Mouse (Mus musculus) MEL (cell line): ENCODE results near the gene Rdh11.

Experiments used
- CTCF ChIP-seq, 3 experiments: IDR thresholded peaks in 2 of 3; conservative IDR thresholded peaks in 1 of 3; 2 replicates each; pipeline ENCODE4 v1.5.1; 2011 to 2012; ENCODE audit warnings: low read length in 3 of 3, low read depth in 2 of 3, mild to moderate bottlenecking in 2 of 3, improper control_type of control experiment in 1 of 3, inconsistent platforms in 1 of 3, mixed read lengths in 1 of 3, moderate library complexity in 1 of 3; ENCODE audit not compliant: control insufficient read depth in 1 of 3, insufficient read depth in 1 of 3, poor library complexity in 1 of 3, severe bottlenecking in 1 of 3
- KAT2A ChIP-seq: conservative IDR thresholded peaks from 2 replicates; pipeline ENCODE4 v1.6.1; 2012; ENCODE audit warnings: low read depth, low read length, improper control_type of control experiment, inconsistent platforms
- MAFK ChIP-seq: IDR thresholded peaks from 2 replicates; pipeline ENCODE4 v1.6.1; 2011; ENCODE audit warnings: low read depth, mild to moderate bottlenecking, low read length, improper control_type of control experiment, borderline replicate concordance
- MEF2A ChIP-seq: IDR thresholded peaks from 2 replicates; pipeline ENCODE4 v1.6.1; 2014; ENCODE audit warnings: low read depth, mild to moderate bottlenecking, inconsistent platforms, low read length, improper control_type of control experiment; ENCODE audit not compliant: poor library complexity, insufficient replicate concordance, severe bottlenecking; ENCODE audit errors: extremely low read depth
- POLR2A ChIP-seq, 2 experiments: IDR thresholded peaks; 2 replicates each; pipeline ENCODE4 v1.6.1; 2011 to 2012; ENCODE audit warnings: low read length in 2 of 2, mild to moderate bottlenecking in 2 of 2, control low read depth in 1 of 2, improper control_type of control experiment in 1 of 2, low read depth in 1 of 2, moderate library complexity in 1 of 2; ENCODE audit not compliant: control insufficient read depth in 1 of 2, insufficient read depth in 1 of 2, poor library complexity in 1 of 2
- POLR2AphosphoS5 ChIP-seq: IDR thresholded peaks from 2 replicates; pipeline ENCODE4 v1.6.1; 2012; ENCODE audit warnings: low read depth, borderline replicate concordance, mild to moderate bottlenecking, inconsistent platforms, low read length, moderate library complexity, mixed read lengths
- RAD21 ChIP-seq: IDR thresholded peaks from 2 replicates; pipeline ENCODE4 v1.6.1; 2011; ENCODE audit warnings: mild to moderate bottlenecking, low read depth, low read length, improper control_type of control experiment
- RCOR1 ChIP-seq: IDR thresholded peaks from 2 replicates; pipeline ENCODE4 v1.6.1; 2012; ENCODE audit warnings: low read depth, mild to moderate bottlenecking, inconsistent platforms, low read length, improper control_type of control experiment
- TAL1 ChIP-seq: IDR thresholded peaks from 2 replicates; pipeline ENCODE4 v1.6.1; 2012; ENCODE audit warnings: mild to moderate bottlenecking, inconsistent platforms, low read length, moderate library complexity, mixed read lengths
- USF1 ChIP-seq: IDR thresholded peaks from 2 replicates; pipeline ENCODE4 v1.6.1; 2014; ENCODE audit warnings: low read depth, mild to moderate bottlenecking, inconsistent platforms, low read length, improper control_type of control experiment, moderate library complexity
- ZC3H11A ChIP-seq: IDR thresholded peaks from 2 replicates; pipeline ENCODE4 v1.6.1; 2012; ENCODE audit warnings: low read depth, mild to moderate bottlenecking, inconsistent platforms, low read length, improper control_type of control experiment
- ZNF384 ChIP-seq: IDR thresholded peaks from 2 replicates; pipeline ENCODE4 v1.6.1; 2012; ENCODE audit warnings: low read depth, mild to moderate bottlenecking, inconsistent platforms, low read length, improper control_type of control experiment

- no peak for TF ChIP-seq POLR2AphosphoS5
- TF ChIP-seq POLR2A (IDR thresholded peaks at IDR 0.05; ENCODE audit: control insufficient read depth in 1 of 2, insufficient read depth in 1 of 2, low read depth in 1 of 2, low read length in 2 of 2, poor library complexity in 1 of 2) = no peak
- TF ChIP-seq MAFK = no peak
- TF ChIP-seq ZNF384 = no peak
- no peak for TF ChIP-seq TAL1
- TF ChIP-seq CTCF (IDR thresholded peaks at IDR 0.05 in 2 of 3, conservative IDR thresholded peaks at IDR 0.05 in 1 of 3; ENCODE audit: control insufficient read depth in 1 of 3, insufficient read depth in 1 of 3, low read depth in 2 of 3, low read length in 3 of 3, poor library complexity in 1 of 3, severe bottlenecking in 1 of 3) = peak; percentile 67 to 88 (median 84)
- TF ChIP-seq ZC3H11A = peak; percentile 61
- TF ChIP-seq MEF2A = no peak
- TF ChIP-seq KAT2A = no peak
- TF ChIP-seq RAD21 = peak; percentile 85
- no peak for TF ChIP-seq USF1
- TF ChIP-seq RCOR1 = no peak
These were observed 1.3 kb upstream of the Rdh11 start for GRCm38 (mm10) chr12:79193441-79193840.
